Mouse (Mus musculus) monocyte, adult 5-6 weeks (primary cell): Measurements from ENCODE around the gene Dpp6. TPM values are rescaled to one million over a fixed set of nuclear protein-coding genes. Genes with fewer than 3 reads are reported as not detected.

Source experiments
- ATAC-seq: fragments of 153-309, 156-312 bp; replicated peaks from 2 replicates; pipeline ENCODE4 v1.8.0; 2017; ENCODE audit warnings: mild to moderate bottlenecking; ENCODE audit not compliant: low TSS enrichment, insufficient number of reproducible peaks, severe bottlenecking, poor library complexity, low FRiP score
- total RNA-seq: library from RNA; stranded (forward); fragments of 200-1000, 200-491, 200-594 nt; gene quantifications from 3 replicates; pipeline ENCODE4 v1.2.3, GENCODE M21; 2017

Gene Dpp6
- total RNA-seq, 1 experiment from 2014 or later, result not detected

GRCm38 (mm10) chr5:27048926-27049325 lies 231.9 kb downstream of the Dpp6 start:
- no peak for ATAC-seq

- ATAC-seq, result no peak
These were observed 232.5 kb downstream of the Dpp6 start for GRCm38 (mm10) chr5:27049341-27050091.

- ATAC-seq, result no peak
These were observed 234.2 kb downstream of the Dpp6 start for GRCm38 (mm10) chr5:27051250-27051649.

GRCm38 (mm10) chr5:27052441-27052840 lies 235.4 kb downstream of the Dpp6 start:
- ATAC-seq, result no peak

- ATAC-seq, result no peak
These were observed 239.4 kb downstream of the Dpp6 start for GRCm38 (mm10) chr5:27056436-27056835.

GRCm38 (mm10) chr5:27060114-27060513 lies 243.1 kb downstream of the Dpp6 start:
- no peak for ATAC-seq

GRCm38 (mm10) chr5:27063871-27064270 lies 246.9 kb downstream of the Dpp6 start:
- no peak for ATAC-seq

GRCm38 (mm10) chr5:27066837-27067236 lies 249.8 kb downstream of the Dpp6 start:
- no peak for ATAC-seq

GRCm38 (mm10) chr5:27075131-27075591 lies 258.2 kb downstream of the Dpp6 start:
- no peak for ATAC-seq

GRCm38 (mm10) chr5:27076046-27076445 lies 259.0 kb downstream of the Dpp6 start:
- ATAC-seq, result no peak

GRCm38 (mm10) chr5:27077821-27078220 lies 260.8 kb downstream of the Dpp6 start:
- ATAC-seq, result no peak

GRCm38 (mm10) chr5:27081275-27081674 lies 264.3 kb downstream of the Dpp6 start:
- ATAC-seq, result no peak

- ATAC-seq, result no peak
These were observed 266.8 kb downstream of the Dpp6 start for GRCm38 (mm10) chr5:27083762-27084161.

- ATAC-seq, result no peak
These were observed 291.2 kb downstream of the Dpp6 start for GRCm38 (mm10) chr5:27108221-27108620.

- no peak for ATAC-seq
These were observed 305.5 kb downstream of the Dpp6 start for GRCm38 (mm10) chr5:27122479-27122878.

GRCm38 (mm10) chr5:27122944-27123343 lies 305.9 kb downstream of the Dpp6 start:
- ATAC-seq, result no peak

- no peak for ATAC-seq
These were observed 309.0 kb downstream of the Dpp6 start for GRCm38 (mm10) chr5:27126034-27126433.

GRCm38 (mm10) chr5:27133196-27133595 lies 316.2 kb downstream of the Dpp6 start:
- ATAC-seq, result no peak

- ATAC-seq, result no peak
These were observed 317.5 kb downstream of the Dpp6 start for GRCm38 (mm10) chr5:27134436-27135005.

GRCm38 (mm10) chr5:27147397-27147945 lies 330.5 kb downstream of the Dpp6 start:
- no peak for ATAC-seq
